8 mouse cellular contexts compared by ENCODE assay signal in genomic region chrX:141236564-141237333, GRCm38 (mm10).
A peak's percentile ranks its signal among the peaks of the same experiment; 100 is the strongest.
DNase-seq lines count a peak whose midpoint lies in the region; ATAC-seq and TF ChIP-seq lines count a peak whose summit lies in the region.

No protein-coding gene starts in this region.

- H3K9me3 ChIP-seq in heart, postnatal 0 days (replicated peaks; ENCODE audit: control insufficient read depth, low read length) = no peaks in the 10 kb centered on the region

- H3K27ac ChIP-seq in heart, postnatal 0 days (ENCODE audit: low read depth) = no peak overlapping the region

- no peak overlapping the region for H3K9ac ChIP-seq in heart, postnatal 0 days (replicated peaks; ENCODE audit: low read depth, low read length)

- TF ChIP-seq EP300 in heart, postnatal 0 days (IDR thresholded peaks at IDR 0.05; ENCODE audit: low read depth) = no peak

- DNase-seq in heart, postnatal 0 days (ENCODE audit: low spot score) = peak; percentile 35
- no peak for DNase-seq in heart, postnatal 25 days (ENCODE audit: low spot score)
- DNase-seq in right cerebral cortex, adult 2 months (ENCODE audit: low spot score in 2 of 2) = peak; percentile 2 to 21
- DNase-seq in right cerebral cortex, postnatal 25 days = no peak
- peak; percentile 4 for DNase-seq in fibroblast of lung, adult 2 months (ENCODE audit: low read depth)
- peak; percentile 35 for DNase-seq in lung, postnatal 36 days
- DNase-seq in urinary bladder, postnatal 10 days (ENCODE audit: low spot score) = no peak

- H3K4me1 ChIP-seq in heart, postnatal 0 days (ENCODE audit: control insufficient read depth, insufficient read depth) = no peaks in the 10 kb centered on the region

- WGBS in heart, postnatal 0 days = 49% methylated on average over 2 of the region's 2 CpGs

- H3K4me2 ChIP-seq in heart, postnatal 0 days (ENCODE audit: low read depth, low read length) = no peak overlapping the region

- TF ChIP-seq CTCF in heart, postnatal 0 days (IDR thresholded peaks at IDR 0.05; ENCODE audit: low read depth) = peak; percentile 69

- H3K4me3 ChIP-seq in heart, postnatal 0 days (ENCODE audit: low read depth, low read length) = no peak overlapping the region

- intact Hi-C loops in heart, postnatal 25 days (cut with DNase I) = no loop called here

- ATAC-seq in heart, postnatal 0 days (ENCODE audit: insufficient read depth, low read depth) = no peak
- ATAC-seq in inflammation-experienced regulatory T-cells, adult 6 months = no peak

- H3K36me3 ChIP-seq in heart, postnatal 0 days (replicated peaks; ENCODE audit: control insufficient read depth, insufficient read depth, low read length) = no peaks in the 10 kb centered on the region

- H3K27me3 ChIP-seq in heart, postnatal 0 days (ENCODE audit: control insufficient read depth, insufficient read depth, low read length) = no peaks in the 10 kb centered on the region

Comparison
In these comparisons a context has a peak if more than half of its experiments do, and no peak if none do; other contexts are left out.
1. DNase-seq: peak in heart, postnatal 0 days (single experiment), right cerebral cortex, adult 2 months (2 of 2), fibroblast of lung, adult 2 months (single experiment) and lung, postnatal 36 days (single experiment); none in heart, postnatal 25 days (single experiment), right cerebral cortex, postnatal 25 days (single experiment) and urinary bladder, postnatal 10 days (single experiment).